Mouse (Mus musculus) mouse embryonic stem cell (cell line): ENCODE measurements around the gene Slc35e3.
"Not testable (repeated sequence)": the region's sequence is repeated elsewhere in the genome, so short reads cannot be mapped to it uniquely, and the experiment has no call there.

Experiments
- in situ Hi-C, 2 experiments: fragments of 300-500 bp; cut with MboI; formaldehyde crosslinking; loops; 1 replicate in 1 of 2; 3 replicates in 1 of 2; pipeline ENCODE4 v1.14.3; 2019 to 2020; ENCODE audit warnings: low sequenced_read_pairs in 2 of 2, low pct_unique_long_range_greater_than_20kb in 1 of 2, mixed read lengths in 1 of 2; ENCODE audit not compliant: unreplicated experiment in 1 of 2

Slc35e3 gene

DNA sequence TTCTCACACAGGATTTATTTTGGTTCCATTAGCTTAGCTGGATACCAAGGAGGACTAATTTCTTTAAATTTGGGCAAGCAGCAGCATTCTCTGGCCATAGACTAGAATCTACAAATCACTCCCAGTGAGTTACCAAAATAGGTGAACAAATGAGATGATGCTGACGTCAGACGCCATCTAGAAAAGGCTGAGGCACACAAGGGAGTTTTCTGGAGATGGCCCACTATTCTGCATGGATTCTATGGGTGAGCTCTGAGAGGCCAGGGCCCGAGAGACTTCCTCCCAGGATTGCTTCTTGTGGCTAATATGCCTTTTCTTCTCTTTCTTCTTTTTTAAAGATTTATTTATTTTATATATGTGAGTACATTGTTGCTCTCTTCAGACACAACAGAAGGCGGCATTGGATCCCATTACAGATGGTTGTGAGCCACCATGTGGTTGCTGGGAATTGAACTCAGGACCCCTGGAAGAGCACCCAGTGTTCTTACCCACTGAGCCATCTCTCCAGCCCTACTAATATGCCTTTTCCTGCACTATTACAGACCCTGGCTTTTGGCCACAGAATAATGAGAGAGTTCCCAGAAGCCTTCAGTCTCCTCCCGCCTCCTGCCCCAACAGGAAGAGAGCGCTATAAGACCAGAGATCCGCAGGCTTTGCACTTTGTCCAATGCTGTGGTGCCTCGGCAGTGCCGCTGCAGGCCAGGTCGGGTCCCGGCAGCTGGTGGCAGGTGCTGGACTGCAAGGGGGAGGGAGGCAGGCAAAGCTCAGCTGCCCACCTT is 19.1 kb upstream of the Slc35e3 start:
- in situ Hi-C loops: no loop called here

- in situ Hi-C loops: no loop called here
Measured at GRCm38 (mm10) chr10:117764598-117764997, 18.4 kb upstream of the Slc35e3 start.

GRCm38 (mm10) chr10:117763588-117764190 is 17.5 kb upstream of the Slc35e3 start:
- in situ Hi-C loops: no loop called here

- in situ Hi-C loops: no loop called here
Measured at GRCm38 (mm10) chr10:117762966-117763365, 16.8 kb upstream of the Slc35e3 start.

- in situ Hi-C loops: no loop called here
Measured at GRCm38 (mm10) chr10:117762281-117762830, 16.2 kb upstream of the Slc35e3 start.

DNA sequence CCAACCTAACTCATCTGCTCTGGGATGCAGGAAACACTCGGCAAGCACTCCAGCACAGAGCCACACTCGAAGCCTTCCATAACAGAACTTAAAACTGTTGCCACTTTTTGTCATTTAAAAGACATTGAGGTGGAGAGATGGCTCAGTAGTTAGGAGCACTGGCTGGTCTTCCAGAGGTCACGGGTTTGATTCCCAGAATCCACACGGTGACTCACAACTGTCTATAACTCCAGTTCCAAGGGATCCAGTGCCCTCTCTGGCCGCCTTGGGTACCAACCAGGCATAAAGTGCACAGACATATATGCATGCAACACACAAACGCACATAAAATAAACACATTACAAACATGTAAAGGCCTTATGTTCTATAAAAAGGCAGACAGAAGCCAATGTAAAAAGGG is 15.4 kb upstream of the Slc35e3 start:
- in situ Hi-C loops: no loop called here

- in situ Hi-C loops: no loop called here
Measured at GRCm38 (mm10) chr10:117760831-117761335, 14.7 kb upstream of the Slc35e3 start.

- in situ Hi-C loops: no loop called here
Measured at GRCm38 (mm10) chr10:117759844-117760630, 13.9 kb upstream of the Slc35e3 start.

- in situ Hi-C loops: no loop called here
Measured at GRCm38 (mm10) chr10:117758749-117759727, 12.9 kb upstream of the Slc35e3 start.

- in situ Hi-C loops: not testable (repeated sequence)
Measured at GRCm38 (mm10) chr10:117758344-117758743, 12.2 kb upstream of the Slc35e3 start.

GRCm38 (mm10) chr10:117757796-117758342 is 11.7 kb upstream of the Slc35e3 start:
- in situ Hi-C loops: no loop called here

GRCm38 (mm10) chr10:117757259-117757658 is 11.1 kb upstream of the Slc35e3 start:
- in situ Hi-C loops: no loop called here

GRCm38 (mm10) chr10:117756784-117757183 is 10.6 kb upstream of the Slc35e3 start:
- in situ Hi-C loops: no loop called here

DNA sequence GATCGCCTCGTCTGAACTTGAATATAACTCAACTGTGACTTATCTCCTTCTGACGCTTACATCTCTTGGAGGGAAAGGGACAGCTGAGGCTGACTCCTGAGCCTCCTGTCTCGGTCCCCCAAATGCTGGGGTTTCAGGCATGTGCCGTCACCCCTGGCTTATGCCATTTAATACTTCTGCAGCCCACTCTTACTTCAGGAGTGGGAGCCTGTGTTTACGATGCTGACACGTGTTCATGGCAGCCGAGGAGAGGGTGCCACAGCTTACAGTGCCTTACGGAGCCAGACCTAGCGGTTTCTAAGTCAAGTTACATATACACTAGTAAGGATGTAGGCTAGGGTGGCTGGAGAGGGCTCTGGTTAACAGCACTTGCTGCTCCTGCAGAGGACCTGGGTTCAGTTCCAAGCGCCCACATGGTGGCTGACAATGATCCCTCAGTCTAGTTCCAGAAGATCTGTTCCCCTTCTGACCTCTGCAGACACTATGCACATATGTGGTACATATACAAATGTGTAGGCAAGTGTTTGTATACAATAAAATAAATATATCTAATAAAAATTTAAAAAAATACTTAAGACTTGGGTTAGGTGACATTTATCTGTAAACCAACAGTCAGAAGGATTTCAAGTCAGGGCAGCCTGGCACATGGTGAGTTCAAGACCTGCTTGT is 9.8 kb upstream of the Slc35e3 start:
- in situ Hi-C loops: no loop called here

DNA sequence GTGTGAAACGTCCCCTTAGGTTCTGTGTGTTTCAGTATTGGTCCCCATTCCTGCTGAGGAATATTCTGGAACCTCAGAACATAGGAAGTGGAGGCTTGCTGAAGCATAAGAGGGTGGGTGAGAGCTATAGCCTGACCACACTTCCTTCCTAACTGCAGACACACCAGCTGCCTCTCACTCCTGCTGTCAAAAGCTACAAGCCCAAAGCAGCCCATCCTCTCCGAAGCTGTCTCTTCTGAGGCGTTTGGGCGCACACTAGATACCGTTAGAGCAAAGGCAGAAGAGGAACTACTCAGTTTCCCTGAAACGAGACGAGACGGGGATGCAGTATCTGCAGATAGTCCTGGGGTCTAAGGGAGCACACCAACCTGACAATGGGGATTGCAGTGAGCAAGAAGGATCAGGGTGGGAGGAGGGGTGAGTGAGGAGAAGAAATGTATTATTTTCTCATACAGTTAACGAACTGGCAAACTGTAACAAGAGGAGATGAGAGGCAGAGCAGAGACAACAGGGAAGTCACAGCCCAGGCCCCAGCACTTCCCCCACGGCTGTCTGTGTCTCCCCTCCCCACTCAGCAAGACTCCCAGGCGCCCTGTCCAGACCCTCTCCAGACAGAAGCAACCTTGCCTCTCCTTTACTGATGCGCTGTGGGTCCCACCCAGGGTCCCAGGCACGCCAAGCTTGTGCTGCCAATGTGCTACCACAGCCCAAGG is 9.1 kb upstream of the Slc35e3 start:
- in situ Hi-C loops: no loop called here

GRCm38 (mm10) chr10:117754609-117754940 is 8.4 kb upstream of the Slc35e3 start:
- in situ Hi-C loops: no loop called here
